Mouse (Mus musculus): ENCODE results near the gene Bud31.

- TF ChIP-seq POLR2A (IDR thresholded peaks at IDR 0.05; ENCODE audit: borderline replicate concordance, low read depth, low read length): no peak
- no peak for TF ChIP-seq CTCF (IDR thresholded peaks at IDR 0.05; ENCODE audit: low read depth, low read length)
Measured at GRCm38 (mm10) chr5:145096195-145096594, 44.0 kb upstream of the Bud31 start.

All from bone marrow macrophage, adult 2 months (primary cell).